Mouse (Mus musculus): ENCODE data around the gene Anp32a.

DNA sequence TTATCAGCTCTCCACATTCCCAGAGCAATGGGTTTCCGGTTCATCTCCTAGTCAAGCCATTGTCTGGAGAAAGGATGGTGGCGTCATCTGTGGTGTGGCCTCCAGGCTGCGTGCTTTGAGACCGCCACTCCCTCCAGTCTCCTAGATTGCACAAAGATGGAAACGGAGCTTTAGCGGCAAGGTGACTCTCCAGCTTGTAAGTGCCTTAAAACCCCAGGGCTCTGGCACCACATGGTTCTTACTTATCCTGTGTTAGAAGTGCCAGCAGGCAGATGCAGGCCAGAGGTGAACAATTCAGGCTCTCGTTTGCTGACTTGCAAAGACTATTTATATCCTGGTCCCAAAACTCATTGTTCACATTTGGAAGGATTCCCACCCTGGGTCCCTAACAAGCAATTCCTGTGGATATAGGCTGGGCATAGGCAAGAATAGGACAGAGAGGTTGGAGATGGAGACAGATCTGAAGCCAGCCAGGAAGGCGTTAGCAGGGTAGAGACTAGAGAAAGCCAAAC, 40.4 kb downstream of the Anp32a start:
- TF ChIP-seq CTCF (IDR thresholded peaks at IDR 0.05), result no peak
- TF ChIP-seq POLR2A (IDR thresholded peaks at IDR 0.05; ENCODE audit: insufficient read depth, low read depth, low read length), result peak; percentile 55; the same call in 1 of the 2 replicates

Measured in heart, adult 2 months (tissue).